Mouse (Mus musculus) hindbrain, embryonic 14.5 days (tissue): Measurements from ENCODE around the gene Ugt1a6b. TPM values are rescaled to one million over a fixed set of nuclear protein-coding genes. Genes with fewer than 3 reads are reported as not detected.

ENCODE experiments used
- ATAC-seq: fragments of 200-750 bp; cut with Nextera tagmentation; 2 replicates; pipeline ENCODE4 v1.8.0; 2017; ENCODE audit warnings: moderate number of reproducible peaks, mild to moderate bottlenecking, moderate TSS enrichment, moderate library complexity; ENCODE audit not compliant: low FRiP score
- DNase-seq: peaks from one replicate; pipeline ENCODE4 v3.0.0-alpha.2; 2015; ENCODE audit warnings: low spot score
- H3K27ac ChIP-seq: fragments of 300-500 bp; sonication (generic); 2 replicates; pipeline ENCODE4 v1.5.1; 2014; ENCODE audit warnings: mild to moderate bottlenecking, moderate library complexity
- H3K27me3 ChIP-seq: fragments of 300-500 bp; sonication (generic); 2 replicates; pipeline ENCODE4 v1.6.1; 2014; ENCODE audit warnings: mild to moderate bottlenecking, low read length, mixed read lengths; ENCODE audit not compliant: control insufficient read depth, insufficient read depth
- H3K36me3 ChIP-seq: fragments of 300-500 bp; sonication (generic); replicated peaks from 2 replicates; pipeline ENCODE4 v1.6.1; 2014; ENCODE audit not compliant: control insufficient read depth, insufficient read depth
- H3K4me1 ChIP-seq: fragments of 300-500 bp; sonication (generic); replicated peaks from 2 replicates; pipeline ENCODE4 v1.6.1; 2014; ENCODE audit warnings: antibody characterized with exemption, low read length, mixed read lengths; ENCODE audit not compliant: control insufficient read depth, insufficient read depth
- H3K4me2 ChIP-seq: fragments of 300-500 bp; sonication (generic); replicated peaks from 2 replicates; pipeline ENCODE4 v1.6.1; 2014; ENCODE audit warnings: mild to moderate bottlenecking, moderate library complexity
- H3K4me3 ChIP-seq: fragments of 300-500 bp; sonication (generic); replicated peaks from 2 replicates; pipeline ENCODE4 v1.5.1; 2014; ENCODE audit warnings: mild to moderate bottlenecking, low read length
- H3K9ac ChIP-seq: fragments of 300-500 bp; sonication (generic); 2 replicates; pipeline ENCODE4 v1.6.1; 2014
- H3K9me3 ChIP-seq: fragments of 300-500 bp; sonication (generic); 2 replicates; pipeline ENCODE4 v1.6.1; 2016; ENCODE audit warnings: low read length; ENCODE audit not compliant: control insufficient read depth
- WGBS: fragments of 180-500 bp; shearing (Covaris S2); extraction: QIAGEN DNeasy Blood & Tissue Kit; methylation state at CpG from one replicate; pipeline ENCODE4 v1.1.7; 2014; 5-methylcytosine and 5-hydroxymethylcytosine counted together
- polyA plus RNA-seq: library from polyadenylated mRNA; unstranded; fragments of >200 nt; fragmentation: Nextera tagmentation; extraction: Ambion mirVana; gene quantifications from 2 replicates; pipeline ENCODE4 v1.2.1, GENCODE M21; 2014

Gene Ugt1a6b
- polyA plus RNA-seq, 1 experiment from 2014 or later: 3.8 TPM

- ATAC-seq (no peak), DNase-seq (no peak)
- no peaks in the 10 kb centered on the region for H3K27me3 ChIP-seq
- H3K9ac ChIP-seq: no peak overlapping the region
- H3K4me1 ChIP-seq: no peaks in the 10 kb centered on the region
- H3K4me3 ChIP-seq: no peak overlapping the region
- WGBS: 80% methylated on average over 5 of the region's 5 CpGs
- H3K4me2 ChIP-seq: no peak overlapping the region
- H3K27ac ChIP-seq: no peak overlapping the region
- peaks cover 99% of the 10 kb centered on the region for H3K9me3 ChIP-seq
- H3K36me3 ChIP-seq: no peaks in the 10 kb centered on the region
Observed at GRCm38 (mm10) chr1:88237311-88237710, 134.3 kb downstream of the Ugt1a6b start.

DNA sequence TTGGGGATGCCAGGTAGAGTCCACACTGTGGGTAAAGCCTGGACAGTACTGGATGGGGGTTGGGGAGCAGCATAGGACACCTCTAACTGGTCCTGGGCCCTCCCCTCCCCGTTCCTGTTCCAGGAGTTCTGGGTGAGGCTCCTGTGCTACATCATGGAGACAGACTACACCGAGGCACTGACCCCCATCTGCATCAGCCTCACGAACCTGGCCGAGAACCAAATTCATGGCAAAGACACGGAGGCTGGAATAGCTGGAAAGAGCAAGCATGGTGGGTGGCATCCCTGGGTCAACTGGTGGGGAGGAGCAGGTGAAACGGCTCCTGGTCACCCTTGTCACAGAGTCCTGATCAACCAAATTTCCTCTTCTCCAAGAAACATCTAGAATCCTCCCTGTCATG is 135.7 kb downstream of the Ugt1a6b start:
- WGBS: 78% methylated on average over 6 of the region's 6 CpGs
- no peak overlapping the region for H3K4me3 ChIP-seq
- no peak overlapping the region for H3K9ac ChIP-seq
- ATAC-seq (no peak; the same call in 1 of the 2 replicates), DNase-seq (no peak)
- no peaks in the 10 kb centered on the region for H3K36me3 ChIP-seq
- no peak overlapping the region for H3K27ac ChIP-seq
- H3K27me3 ChIP-seq: no peaks in the 10 kb centered on the region
- H3K9me3 ChIP-seq: peaks cover 99% of the 10 kb centered on the region
- no peak overlapping the region for H3K4me2 ChIP-seq
- no peaks in the 10 kb centered on the region for H3K4me1 ChIP-seq

DNA sequence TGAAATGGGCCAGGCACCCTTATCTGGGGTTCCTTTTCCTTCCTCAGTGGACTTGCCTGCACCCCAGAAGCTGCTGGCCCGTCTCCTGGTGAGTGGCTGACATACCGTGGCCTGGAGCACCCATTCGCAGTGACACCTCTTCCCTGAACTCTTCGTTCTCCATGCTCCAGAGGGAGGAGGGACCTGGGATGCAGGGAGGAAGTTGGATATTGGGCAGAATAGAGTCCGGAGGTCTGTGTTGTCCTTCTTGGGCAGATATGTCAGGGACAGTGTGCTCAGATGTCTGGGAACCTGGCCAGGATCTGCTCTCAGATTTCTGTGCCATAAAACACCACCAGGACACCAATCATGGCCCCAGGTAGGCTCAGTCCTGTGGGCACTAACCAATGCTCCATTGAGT is 137.0 kb downstream of the Ugt1a6b start:
- no peak overlapping the region for H3K4me3 ChIP-seq
- H3K4me1 ChIP-seq: no peaks in the 10 kb centered on the region
- 75% methylated on average over 5 of the region's 5 CpGs for WGBS
- peaks cover 99% of the 10 kb centered on the region for H3K9me3 ChIP-seq
- H3K27me3 ChIP-seq: no peaks in the 10 kb centered on the region
- DNase-seq (no peak), ATAC-seq (no peak)
- no peaks in the 10 kb centered on the region for H3K36me3 ChIP-seq
- no peak overlapping the region for H3K27ac ChIP-seq
- no peak overlapping the region for H3K4me2 ChIP-seq
- H3K9ac ChIP-seq: no peak overlapping the region

DNA sequence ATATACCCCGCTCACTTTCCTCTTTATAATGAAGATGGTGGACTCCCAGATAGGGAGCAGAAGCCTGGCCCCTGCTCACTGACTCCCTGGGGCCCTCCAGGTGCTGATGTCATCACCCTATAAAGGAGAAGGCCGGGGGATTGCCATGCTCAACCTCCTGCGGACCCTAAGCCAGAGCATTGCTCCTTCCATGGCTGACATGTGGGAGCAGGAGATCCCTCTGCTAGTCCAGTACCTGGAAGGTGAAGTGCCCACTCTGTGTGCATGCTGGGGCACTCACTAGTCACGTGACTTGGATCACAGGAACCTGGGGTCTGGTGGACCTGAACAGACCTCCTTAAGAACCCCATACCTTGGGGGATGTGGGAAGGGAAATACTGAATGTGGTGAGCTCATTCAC is 137.5 kb downstream of the Ugt1a6b start:
- ATAC-seq: no peak
- H3K4me2 ChIP-seq: no peak overlapping the region
- H3K9ac ChIP-seq: no peak overlapping the region
- DNase-seq: no peak
- H3K27me3 ChIP-seq: no peaks in the 10 kb centered on the region
- no peak overlapping the region for H3K4me3 ChIP-seq
- H3K36me3 ChIP-seq: no peaks in the 10 kb centered on the region
- peaks cover 99% of the 10 kb centered on the region for H3K9me3 ChIP-seq
- no peaks in the 10 kb centered on the region for H3K4me1 ChIP-seq
- no peak overlapping the region for H3K27ac ChIP-seq
- WGBS: 77% methylated on average over 4 of the region's 4 CpGs

DNA sequence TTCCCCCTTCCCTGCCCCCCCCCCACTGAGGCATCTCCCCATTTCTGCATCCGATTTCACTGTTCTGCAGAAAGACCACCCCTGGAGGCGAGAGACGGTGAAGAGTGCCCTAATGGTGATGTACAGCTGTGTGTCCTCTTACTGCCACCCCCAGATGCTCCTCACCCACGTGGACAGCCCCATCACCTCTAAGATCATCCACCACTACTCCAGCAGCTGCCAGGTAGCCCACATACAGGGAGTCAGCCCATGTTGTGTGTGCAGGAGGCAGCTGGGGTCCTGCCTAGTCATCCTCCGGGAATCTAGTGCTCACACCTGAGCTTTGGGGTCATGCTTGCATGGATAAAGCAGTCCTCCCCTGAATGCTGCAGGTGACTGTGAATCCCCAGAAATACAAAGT is 140.8 kb downstream of the Ugt1a6b start:
- H3K4me3 ChIP-seq: no peak overlapping the region
- peaks cover 100% of the 10 kb centered on the region for H3K9me3 ChIP-seq
- no peak overlapping the region for H3K9ac ChIP-seq
- no peaks in the 10 kb centered on the region for H3K36me3 ChIP-seq
- no peaks in the 10 kb centered on the region for H3K4me1 ChIP-seq
- no peak overlapping the region for H3K4me2 ChIP-seq
- DNase-seq (no peak), ATAC-seq (no peak)
- WGBS: 68% methylated on average over 5 of the region's 5 CpGs
- H3K27ac ChIP-seq: no peak overlapping the region
- no peaks in the 10 kb centered on the region for H3K27me3 ChIP-seq

DNA sequence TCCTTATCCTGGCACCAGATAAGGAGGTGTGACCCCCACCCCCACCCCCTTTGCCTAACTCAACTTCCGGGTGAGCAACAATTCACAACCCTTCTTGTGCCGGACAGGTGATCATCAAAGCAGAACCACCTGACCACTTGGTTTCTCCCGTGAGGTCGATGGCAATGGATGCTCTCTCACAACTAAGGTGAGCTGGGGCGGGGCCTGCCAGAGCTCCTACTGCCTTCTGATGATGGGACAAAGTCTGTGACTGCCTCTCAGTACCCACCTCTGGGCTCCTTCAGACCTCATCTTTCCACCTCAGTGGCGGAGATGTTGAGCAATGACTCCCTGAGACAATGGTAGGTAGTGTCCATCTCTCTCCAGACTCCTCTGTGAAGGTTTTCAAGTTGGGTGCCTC is 142.8 kb downstream of the Ugt1a6b start:
- Histone ChIP-seq H3K27ac (no peak overlapping the region), H3K4me3 (no peak overlapping the region), H3K4me2 (no peak overlapping the region), H3K36me3 (no peaks in the 10 kb centered on the region), H3K9ac (no peak overlapping the region), H3K9me3 (peaks cover 100% of the 10 kb centered on the region), H3K4me1 (no peaks in the 10 kb centered on the region), H3K27me3 (no peaks in the 10 kb centered on the region)
- ATAC-seq (no peak), DNase-seq (no peak)
- WGBS: 79% methylated on average over 6 of the region's 6 CpGs

DNA sequence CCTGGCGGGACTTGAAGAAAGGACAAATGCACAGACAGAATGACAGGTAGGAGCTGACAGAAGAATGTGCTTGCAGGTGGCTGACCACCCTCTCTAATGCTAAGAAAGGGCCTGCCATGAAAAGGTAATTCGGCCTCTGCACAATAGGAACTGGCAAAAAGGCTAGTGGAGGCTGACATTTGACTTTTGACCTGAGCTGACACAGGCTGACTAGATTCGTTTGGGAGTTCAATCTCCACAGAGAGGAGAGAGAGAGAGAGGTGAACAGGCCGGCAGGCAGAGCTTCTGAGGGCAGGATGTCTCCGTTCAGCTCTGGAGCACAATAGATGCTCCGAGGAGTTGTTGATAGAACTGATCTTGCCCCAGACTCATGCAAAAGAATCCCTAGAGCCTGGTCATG is 143.3 kb downstream of the Ugt1a6b start:
- 46% methylated on average over 6 of the region's 6 CpGs for WGBS
- H3K4me1 ChIP-seq: no peaks in the 10 kb centered on the region
- no peaks in the 10 kb centered on the region for H3K27me3 ChIP-seq
- H3K4me2 ChIP-seq: no peak overlapping the region
- no peak overlapping the region for H3K27ac ChIP-seq
- no peak overlapping the region for H3K9ac ChIP-seq
- H3K9me3 ChIP-seq: peaks cover 100% of the 10 kb centered on the region
- H3K4me3 ChIP-seq: no peak overlapping the region
- DNase-seq: no peak
- no peak for ATAC-seq
- no peaks in the 10 kb centered on the region for H3K36me3 ChIP-seq

- no peak for ATAC-seq
- DNase-seq: no peak
- Histone ChIP-seq H3K4me2 (no peak overlapping the region), H3K4me3 (no peak overlapping the region), H3K27me3 (no peaks in the 10 kb centered on the region), H3K9ac (no peak overlapping the region), H3K36me3 (no peaks in the 10 kb centered on the region), H3K27ac (no peak overlapping the region), H3K4me1 (no peaks in the 10 kb centered on the region), H3K9me3 (peaks cover 98% of the 10 kb centered on the region)
- 48% methylated on average over 2 of the region's 2 CpGs for whole genome bisulfite sequencing
Observed at GRCm38 (mm10) chr1:88247660-88248059, 144.6 kb downstream of the Ugt1a6b start.

DNA sequence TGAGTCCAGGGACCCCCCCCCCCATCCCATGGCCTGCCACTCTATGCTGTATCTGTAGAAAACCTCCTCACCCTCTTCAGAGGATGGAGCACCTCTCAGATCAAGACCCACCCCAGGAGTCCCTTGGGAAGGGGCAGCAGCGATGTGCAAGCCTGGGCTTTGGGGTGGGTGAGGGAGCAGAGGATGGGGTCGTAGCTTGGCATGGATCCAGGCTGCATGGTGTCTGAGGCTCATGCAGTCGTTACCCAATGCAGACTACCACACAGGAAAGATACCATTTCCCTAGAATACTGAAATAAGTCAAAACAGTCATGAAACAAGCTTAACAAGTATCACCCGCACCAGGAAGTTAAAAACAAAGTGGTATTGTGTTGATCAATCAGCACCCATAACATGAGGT is 145.6 kb downstream of the Ugt1a6b start:
- H3K27me3 ChIP-seq: no peaks in the 10 kb centered on the region
- DNase-seq: no peak
- H3K9ac ChIP-seq: no peak overlapping the region
- H3K4me1 ChIP-seq: no peaks in the 10 kb centered on the region
- no peak for ATAC-seq
- H3K4me3 ChIP-seq: no peak overlapping the region
- no peak overlapping the region for H3K4me2 ChIP-seq
- H3K9me3 ChIP-seq: peaks cover 98% of the 10 kb centered on the region
- no peaks in the 10 kb centered on the region for H3K36me3 ChIP-seq
- WGBS: 71% methylated on average over 4 of the region's 4 CpGs
- H3K27ac ChIP-seq: no peak overlapping the region

- Histone ChIP-seq H3K9ac (no peak overlapping the region), H3K27me3 (no peaks in the 10 kb centered on the region), H3K4me1 (no peaks in the 10 kb centered on the region), H3K4me3 (no peak overlapping the region), H3K9me3 (peaks cover 97% of the 10 kb centered on the region), H3K27ac (no peak overlapping the region), H3K4me2 (no peak overlapping the region), H3K36me3 (no peaks in the 10 kb centered on the region)
- DNase-seq: no peak
- no peak for ATAC-seq
- whole genome bisulfite sequencing: 80% methylated on average over 7 of the region's 7 CpGs
Observed at GRCm38 (mm10) chr1:88249596-88249995, 146.5 kb downstream of the Ugt1a6b start.
